Mouse (Mus musculus) kidney, adult 8-10 months (tissue): Measurements from ENCODE around the gene Trim46.
"Not testable (repeated sequence)": the region's sequence is repeated elsewhere in the genome, so short reads cannot be mapped to it uniquely, and the experiment has no call there.

Source experiments
- DNase-seq, 2 experiments: peaks; one replicate each; pipeline ENCODE4 v3.0.0; 2022

Gene Trim46

GRCm38 (mm10) chr3:89232614-89233013, 13.5 kb downstream of the Trim46 start:
- DNase-seq = no peak

GRCm38 (mm10) chr3:89231772-89232275, 14.3 kb downstream of the Trim46 start:
- no peak for DNase-seq

- no peak for DNase-seq
These were observed 14.8 kb downstream of the Trim46 start for GRCm38 (mm10) chr3:89231345-89231744.

GRCm38 (mm10) chr3:89230561-89230960, 15.5 kb downstream of the Trim46 start:
- no peak for DNase-seq

- DNase-seq = no peak
These were observed 16.8 kb downstream of the Trim46 start for GRCm38 (mm10) chr3:89229276-89229675.

GRCm38 (mm10) chr3:89228836-89229235, 17.3 kb downstream of the Trim46 start, which contains the start of gene Muc1:
Gene Muc1, plus strand, starts transcription at chr3:89229057.
- peak; percentile 41 to 45 for DNase-seq

GRCm38 (mm10) chr3:89228180-89228549, 17.9 kb downstream of the Trim46 start:
- DNase-seq = peak; percentile 87 to 94

- peak; percentile 87 for DNase-seq
These were observed 18.6 kb downstream of the Trim46 start for GRCm38 (mm10) chr3:89227307-89228179.

GRCm38 (mm10) chr3:89226900-89227299, 19.2 kb downstream of the Trim46 start, which contains the start of gene Mtx1:
Gene Mtx1, minus strand, starts transcription at chr3:89227088.
- DNase-seq = no peak

- DNase-seq = no peak
These were observed 19.7 kb downstream of the Trim46 start for GRCm38 (mm10) chr3:89226361-89226760.

GRCm38 (mm10) chr3:89225918-89226317, 20.2 kb downstream of the Trim46 start:
- no peak for DNase-seq

- no peak for DNase-seq
These were observed 20.7 kb downstream of the Trim46 start for GRCm38 (mm10) chr3:89225321-89225815.

GRCm38 (mm10) chr3:89224796-89225195, 21.3 kb downstream of the Trim46 start:
- no peak for DNase-seq

- DNase-seq = no peak
These were observed 24.9 kb downstream of the Trim46 start for GRCm38 (mm10) chr3:89221167-89221566.

GRCm38 (mm10) chr3:89219546-89219945, 26.6 kb downstream of the Trim46 start:
- DNase-seq = no peak

GRCm38 (mm10) chr3:89218271-89218670, 27.8 kb downstream of the Trim46 start:
- DNase-seq = no peak

GRCm38 (mm10) chr3:89216407-89216806, 29.7 kb downstream of the Trim46 start:
- not testable (repeated sequence) for DNase-seq

GRCm38 (mm10) chr3:89215853-89216252, 30.3 kb downstream of the Trim46 start:
- peak; percentile 74 to 88 for DNase-seq

- DNase-seq = no peak
These were observed 31.3 kb downstream of the Trim46 start, which contains the start of gene Thbs3 for GRCm38 (mm10) chr3:89214681-89215411. Gene Thbs3, plus strand, starts transcription at chr3:89215180.

- peak; percentile 90 to 91 for DNase-seq
These were observed 32.1 kb downstream of the Trim46 start for GRCm38 (mm10) chr3:89213803-89214530.

- DNase-seq = peak in 1 of 2 experiments; percentile 41
These were observed 35.4 kb downstream of the Trim46 start for GRCm38 (mm10) chr3:89210731-89211130.

GRCm38 (mm10) chr3:89210162-89210561, 35.9 kb downstream of the Trim46 start:
- DNase-seq = no peak

GRCm38 (mm10) chr3:89209731-89210130, 36.4 kb downstream of the Trim46 start:
- DNase-seq = no peak
